Mouse (Mus musculus): ENCODE data around the gene Abhd17a.

The Abhd17a gene

DNA sequence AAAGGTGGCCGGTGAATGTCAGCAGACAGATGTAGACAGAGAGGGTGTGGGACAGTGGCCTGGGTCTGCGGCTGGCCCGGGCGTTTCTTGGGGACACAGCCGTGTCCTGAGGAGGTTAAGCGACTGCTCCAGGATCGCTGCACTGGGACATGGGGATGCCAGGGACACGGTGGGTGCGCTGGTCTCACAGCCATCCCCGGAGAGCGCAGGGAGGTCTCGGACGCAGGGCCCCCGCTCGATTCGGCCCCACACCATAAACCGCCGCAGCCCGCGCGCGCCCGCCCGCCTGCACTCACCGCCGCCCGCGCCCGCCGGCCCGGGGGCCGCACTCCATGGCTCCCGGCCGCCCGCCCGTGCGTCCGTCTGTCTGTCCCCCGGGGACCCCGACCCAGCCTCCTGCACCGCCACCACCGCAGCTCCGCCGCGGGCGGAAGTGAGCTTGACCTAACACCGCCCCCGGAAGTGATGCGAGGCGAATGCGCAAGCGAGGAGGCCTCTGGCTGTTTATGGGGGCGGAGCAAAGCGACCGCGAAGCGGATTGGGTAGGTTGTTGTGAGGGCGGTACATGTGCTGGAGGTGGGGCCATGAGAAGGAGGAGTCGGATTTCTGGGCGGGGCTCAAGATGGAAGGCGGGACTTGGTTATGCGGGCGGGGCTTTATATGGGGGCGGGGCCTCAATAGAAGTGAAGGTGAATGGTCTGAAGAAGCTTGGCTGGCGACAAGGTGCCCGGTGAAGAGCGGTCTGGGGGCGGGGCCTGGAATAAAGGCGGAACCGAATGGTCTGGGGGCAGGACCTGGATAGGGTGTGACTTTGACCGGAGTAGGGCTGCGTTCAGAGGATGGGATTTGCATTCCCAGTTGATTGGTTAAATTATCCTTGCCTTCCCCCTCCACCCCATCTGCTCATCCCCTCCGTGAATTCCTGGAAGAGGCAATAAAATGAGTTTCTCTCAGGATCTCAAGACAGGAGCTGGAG lies at the start of gene Abhd17a:
Gene Abhd17a, minus strand, starts transcription at position 463 of the 976 bp plus-strand sequence.
- DNase-seq (ENCODE audit: low spot score in 2 of 2), result peak; percentile 92 to 95

DNA sequence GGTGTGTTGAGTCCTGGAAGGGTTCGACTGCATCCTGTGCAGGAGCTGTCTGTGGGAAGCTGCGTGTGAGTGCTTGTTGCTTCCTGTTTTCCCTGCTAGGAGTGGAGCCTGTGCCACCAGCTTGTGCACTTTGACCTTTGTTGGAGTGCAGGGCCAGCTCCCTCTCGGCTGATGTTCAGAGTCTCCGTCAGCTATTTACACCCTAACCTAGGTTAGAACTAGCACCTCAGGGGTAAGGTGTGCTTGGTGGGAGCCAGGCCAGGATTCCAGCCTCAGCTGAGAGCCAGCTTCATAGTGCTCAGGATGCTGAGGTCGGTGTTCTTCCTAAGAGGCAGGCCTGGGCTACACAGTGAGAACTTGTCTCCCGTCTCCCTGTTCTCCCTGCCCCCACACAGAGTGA lies 45.2 kb upstream of the Abhd17a start:
- no peak for DNase-seq (ENCODE audit: low spot score in 2 of 2)

DNA sequence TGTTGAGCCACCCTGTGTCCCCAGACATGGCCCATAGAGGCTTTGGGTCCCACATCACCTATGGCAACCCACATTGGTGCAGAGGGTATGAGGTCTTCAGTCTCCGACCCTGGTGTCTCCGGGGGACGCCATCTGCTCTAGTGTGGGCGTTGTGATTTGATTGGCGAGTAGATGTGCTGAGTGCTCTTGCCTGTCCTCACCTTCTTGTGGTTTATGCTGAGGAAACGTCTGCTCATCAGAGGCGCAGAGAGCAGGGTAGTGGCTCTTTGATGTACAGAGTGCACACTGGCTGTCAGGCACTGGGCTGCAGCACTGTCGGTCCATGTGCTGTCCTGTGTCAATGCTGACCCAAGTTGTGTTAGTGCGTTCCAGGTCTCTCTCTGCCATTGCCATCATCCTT lies 38.8 kb upstream of the Abhd17a start:
- no peak for DNase-seq (ENCODE audit: low spot score in 2 of 2)

- DNase-seq (ENCODE audit: low spot score in 2 of 2), result no peak
These were observed 37.5 kb upstream of the Abhd17a start for GRCm38 (mm10) chr10:80627685-80628084.

DNA sequence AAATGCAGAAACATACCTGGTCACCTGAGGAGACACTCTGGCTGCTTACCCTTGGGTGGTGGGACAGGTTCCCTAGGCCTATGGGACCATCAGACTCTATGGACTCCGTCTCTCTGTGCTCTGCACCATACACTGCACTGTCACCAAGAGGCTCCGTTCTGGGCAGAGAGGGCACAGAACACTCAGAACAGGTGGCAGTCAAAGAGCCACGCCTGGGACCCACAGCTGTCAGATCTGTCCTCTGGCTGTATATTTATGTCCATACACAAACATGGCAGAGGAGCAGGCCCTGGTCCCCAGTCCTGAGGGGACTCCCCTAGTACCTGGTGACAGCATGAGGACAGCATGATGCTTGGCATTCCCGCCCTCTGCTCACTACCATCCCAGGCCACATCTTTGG lies 35.6 kb upstream of the Abhd17a start:
- no peak for DNase-seq (ENCODE audit: low spot score in 2 of 2)

GRCm38 (mm10) chr10:80623457-80624191 lies 33.5 kb upstream of the Abhd17a start:
- DNase-seq (ENCODE audit: low spot score in 2 of 2), result peak; percentile 32 to 55

GRCm38 (mm10) chr10:80622661-80623456 lies 32.7 kb upstream of the Abhd17a start, which contains the start of gene Csnk1g2:
Csnk1g2 (plus strand) TSS chr10:80622838.
- peak; percentile 27 to 34 for DNase-seq (ENCODE audit: low spot score in 2 of 2)

DNA sequence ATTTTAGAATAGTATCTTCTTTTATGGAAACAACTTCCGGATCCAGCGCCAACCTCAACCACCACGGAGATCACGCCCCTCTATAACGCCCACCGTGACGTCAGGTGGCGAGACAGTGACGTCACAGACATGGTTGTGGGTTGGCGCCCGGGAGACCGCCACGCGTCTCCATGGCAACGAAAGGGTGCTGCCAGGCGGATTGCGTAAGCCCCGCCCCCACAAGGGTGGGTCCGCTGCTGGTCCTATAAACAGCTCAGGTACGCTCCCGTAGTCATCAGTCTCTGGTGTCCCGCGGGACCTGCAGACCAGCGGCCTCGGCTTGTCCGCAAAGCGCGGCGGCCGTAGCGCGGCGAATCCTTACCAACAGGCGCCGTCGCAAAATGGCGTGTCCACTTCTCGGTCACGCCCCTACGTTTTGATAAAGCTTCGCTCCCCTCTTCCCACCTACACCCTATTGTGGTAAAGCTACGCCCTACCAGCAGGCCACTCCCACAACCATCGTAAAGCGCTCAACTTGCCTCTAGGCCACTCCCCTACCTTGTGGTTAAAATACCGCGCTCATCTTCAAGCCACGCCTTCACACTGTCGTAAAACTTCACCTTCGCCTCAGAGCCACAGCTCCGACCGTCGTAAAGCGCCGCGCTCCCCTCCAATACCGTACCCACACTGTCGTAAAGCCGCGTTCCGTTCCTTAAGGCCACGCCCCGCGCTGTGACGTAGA lies 32.0 kb upstream of the Abhd17a start:
- peak; percentile 98 to 99 for DNase-seq (ENCODE audit: low spot score in 2 of 2)

DNA sequence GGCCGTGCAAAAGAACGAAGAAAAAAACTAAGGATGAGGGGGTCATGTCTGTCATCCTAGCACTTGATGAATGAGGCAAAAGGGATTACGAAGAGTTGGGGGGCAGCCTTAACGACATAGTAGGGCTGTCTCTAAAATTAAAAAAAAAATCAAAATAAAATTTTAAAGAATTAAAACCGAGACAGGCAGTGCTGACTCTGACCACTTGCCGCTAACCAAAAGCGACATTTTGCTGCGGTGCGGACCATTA lies 31.5 kb upstream of the Abhd17a start:
- no peak for DNase-seq (ENCODE audit: low spot score in 2 of 2)

DNA sequence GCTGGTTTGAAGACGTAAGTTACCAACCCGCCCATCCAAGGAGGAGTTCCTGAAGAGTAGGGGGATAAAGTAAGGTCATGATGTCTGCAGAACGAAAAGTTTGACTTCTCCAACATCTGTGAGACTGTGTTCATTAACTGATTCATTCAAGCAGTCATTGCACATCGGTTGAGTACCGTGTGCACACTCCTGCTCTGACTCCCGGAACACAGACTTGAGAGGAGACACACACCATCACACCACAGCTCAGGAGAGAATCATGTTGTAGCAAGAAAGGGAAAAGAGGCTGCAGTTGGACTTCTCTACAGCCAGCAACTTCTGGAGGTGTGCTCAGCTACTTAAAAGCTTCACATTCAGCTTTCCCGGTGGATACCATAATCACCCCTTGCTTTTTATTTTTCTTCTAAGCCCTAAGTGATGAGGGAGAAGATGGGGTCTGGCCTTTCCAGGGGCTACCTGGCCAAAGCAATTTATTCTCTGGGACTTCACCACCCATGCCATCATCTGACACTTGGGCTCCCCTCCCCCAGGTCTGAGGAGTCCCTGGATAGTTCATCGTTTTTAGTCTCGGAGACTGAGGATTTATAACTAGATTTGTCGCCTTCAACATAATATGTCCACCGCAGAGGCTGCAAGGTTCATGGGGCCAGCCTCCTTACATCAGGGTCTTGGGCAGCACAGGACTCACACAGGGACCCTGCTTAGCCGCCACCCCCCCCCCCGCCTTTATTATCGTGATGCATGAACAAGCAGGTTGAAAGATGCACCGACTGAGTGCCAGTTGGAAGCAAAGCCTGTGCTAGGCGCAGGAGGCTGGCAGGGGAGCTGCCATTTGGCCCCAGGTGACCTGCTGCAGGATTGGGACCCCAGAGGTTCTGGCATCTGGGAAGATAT lies 30.9 kb upstream of the Abhd17a start:
- DNase-seq (ENCODE audit: low spot score in 2 of 2), result no peak

DNA sequence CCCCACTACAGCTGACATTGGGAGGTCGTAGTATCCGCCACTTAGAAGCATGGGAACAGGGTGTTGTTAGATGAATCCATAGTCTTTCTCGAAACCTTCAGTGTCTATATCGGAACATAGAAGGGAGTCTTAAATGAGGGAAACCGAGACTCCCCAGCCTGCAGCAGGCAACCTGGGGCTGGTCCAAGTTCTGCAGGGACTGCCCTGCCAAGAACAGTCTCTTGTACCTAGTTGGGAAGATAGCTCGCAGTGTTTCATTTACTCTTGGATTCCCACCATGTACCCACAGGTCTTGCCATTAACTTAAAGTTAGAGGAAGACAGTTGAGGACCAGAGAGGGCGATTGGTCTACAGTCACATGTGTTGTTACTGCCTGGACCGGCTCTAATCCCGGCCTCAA lies 30.2 kb upstream of the Abhd17a start:
- DNase-seq (ENCODE audit: low spot score in 2 of 2), result no peak

DNA sequence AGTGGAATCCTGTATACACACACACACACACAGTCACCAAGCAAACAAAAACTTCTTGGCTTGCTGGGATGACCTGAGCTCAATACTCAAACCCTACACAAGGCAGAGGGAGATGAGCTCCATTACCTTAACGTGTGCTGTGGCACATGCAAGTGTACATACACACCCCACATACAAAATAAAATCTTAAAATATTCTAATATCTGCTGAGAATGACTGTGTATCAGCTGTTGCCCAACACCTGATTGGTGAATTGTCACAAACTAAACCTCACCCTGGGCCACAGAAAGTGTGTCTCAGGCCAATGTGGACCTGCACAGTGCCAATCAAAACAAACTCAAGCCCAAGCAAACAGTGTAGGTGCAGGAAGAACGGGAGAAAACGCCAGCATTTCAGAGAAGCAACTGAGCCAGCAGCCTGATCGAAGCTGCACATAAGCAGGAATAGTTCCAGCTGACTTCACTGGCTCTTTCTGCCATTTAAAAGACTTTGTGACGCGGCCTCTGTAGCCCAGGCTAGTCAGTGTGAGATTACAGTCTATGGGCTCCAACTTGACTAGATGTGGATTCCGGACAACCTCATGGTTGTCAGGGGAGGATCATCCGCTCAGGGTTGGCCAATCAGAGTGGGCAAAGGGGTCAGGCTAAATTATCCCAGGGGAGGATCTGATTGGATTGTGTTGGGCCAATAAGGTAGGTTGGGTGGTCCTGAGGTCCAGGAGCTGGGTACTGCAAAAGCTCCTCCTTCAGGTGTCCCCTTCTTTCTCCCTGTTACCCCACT lies 29.5 kb upstream of the Abhd17a start:
- DNase-seq (ENCODE audit: low spot score in 2 of 2), result no peak

DNA sequence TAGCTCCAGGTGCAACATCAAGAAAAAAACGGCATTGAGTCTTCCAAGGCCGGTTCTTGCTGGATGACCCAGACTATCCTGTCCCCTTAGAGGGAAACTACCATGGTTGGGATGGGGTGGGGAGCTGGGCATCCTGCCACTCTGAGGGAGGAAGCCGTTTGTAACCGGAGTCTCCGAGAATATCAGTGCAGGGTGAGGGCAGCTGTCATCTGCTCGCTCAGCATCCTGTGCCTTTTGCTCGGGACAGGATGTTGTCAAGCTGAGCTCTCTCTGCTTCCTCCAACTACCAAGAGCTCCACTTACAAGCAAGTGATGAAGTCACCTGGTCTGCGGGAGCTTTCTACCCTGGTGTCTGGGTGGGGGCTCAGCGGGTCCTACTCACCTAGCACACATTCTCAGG lies 28.0 kb upstream of the Abhd17a start:
- DNase-seq (ENCODE audit: low spot score in 2 of 2), result no peak

DNA sequence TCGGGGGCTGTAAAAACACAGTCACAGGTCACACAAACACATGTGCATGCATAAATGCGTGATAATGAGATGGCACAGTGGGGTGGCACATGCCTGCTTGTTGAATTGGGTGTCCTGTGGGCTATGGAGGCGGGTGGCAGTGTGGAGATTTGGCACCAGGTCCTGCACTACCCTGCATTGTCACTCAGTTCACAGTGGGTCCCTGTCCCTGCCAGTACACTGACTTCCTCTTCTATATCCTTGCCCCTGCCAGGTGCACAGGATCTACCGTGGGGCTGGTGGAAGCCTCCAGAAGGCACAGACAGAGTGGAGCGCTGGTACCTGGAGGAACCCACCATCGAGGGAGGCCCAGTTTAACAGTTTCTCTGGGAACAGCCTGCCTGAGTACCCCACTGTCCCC lies 24.2 kb upstream of the Abhd17a start:
- no peak for DNase-seq (ENCODE audit: low spot score in 2 of 2)

GRCm38 (mm10) chr10:80613821-80614220 lies 23.7 kb upstream of the Abhd17a start:
- no peak for DNase-seq (ENCODE audit: low spot score in 2 of 2)

- DNase-seq (ENCODE audit: low spot score in 2 of 2), result no peak
These were observed 21.8 kb upstream of the Abhd17a start for GRCm38 (mm10) chr10:80611905-80612304.

DNA sequence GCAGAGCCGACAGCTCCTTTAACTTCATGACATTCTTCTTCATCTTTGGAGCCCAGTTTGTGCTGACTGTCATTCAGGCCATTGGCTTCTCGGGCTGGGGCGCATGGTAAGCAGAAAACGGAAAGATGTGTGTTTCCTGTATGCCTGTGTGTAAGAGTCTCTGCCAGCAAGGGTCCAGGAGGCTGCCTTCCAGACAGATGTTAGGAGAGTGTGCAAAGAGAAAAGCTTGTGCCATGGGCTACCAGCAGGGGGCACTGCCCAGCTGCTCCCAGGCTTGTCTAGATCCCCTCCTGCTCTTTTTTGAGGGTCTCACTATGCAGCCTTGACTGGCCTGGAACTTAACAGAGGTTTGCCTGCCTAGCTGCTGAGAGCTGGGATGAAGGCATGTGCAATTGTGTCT lies 20.9 kb upstream of the Abhd17a start:
- no peak for DNase-seq (ENCODE audit: low spot score in 2 of 2)

DNA sequence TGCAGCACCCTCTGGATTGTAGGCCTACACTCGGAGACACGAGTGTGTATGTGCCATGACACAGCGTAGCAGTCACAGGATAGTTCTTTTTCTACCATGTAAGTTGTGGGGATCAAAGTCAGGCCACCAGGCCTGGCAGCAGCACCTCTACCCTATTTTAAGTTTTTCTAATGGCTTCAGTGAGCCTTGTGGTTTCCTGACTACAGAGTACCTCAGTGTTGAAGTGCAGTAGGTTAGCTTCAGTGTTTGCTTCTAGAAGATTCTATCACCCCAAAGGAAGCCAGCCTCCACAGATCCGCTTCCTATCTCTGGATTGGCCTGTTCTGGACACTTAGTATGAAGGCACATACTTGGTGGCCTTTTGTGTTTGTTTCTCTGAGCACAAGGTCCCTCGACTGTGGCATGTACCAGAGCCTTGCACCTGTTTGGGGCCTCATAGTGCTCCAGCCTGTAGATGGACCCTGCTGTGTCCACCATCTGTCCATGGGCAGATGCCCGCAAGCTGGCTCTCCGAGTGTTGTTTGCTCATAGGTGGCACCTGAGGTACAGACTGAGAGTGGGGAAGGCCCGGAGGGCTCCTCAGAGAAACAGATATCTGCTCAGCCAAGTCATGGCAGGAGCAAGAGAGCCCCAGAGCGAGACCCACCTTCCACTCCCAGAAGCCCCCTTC lies 20.1 kb upstream of the Abhd17a start:
- no peak for DNase-seq (ENCODE audit: low spot score in 2 of 2)

DNA sequence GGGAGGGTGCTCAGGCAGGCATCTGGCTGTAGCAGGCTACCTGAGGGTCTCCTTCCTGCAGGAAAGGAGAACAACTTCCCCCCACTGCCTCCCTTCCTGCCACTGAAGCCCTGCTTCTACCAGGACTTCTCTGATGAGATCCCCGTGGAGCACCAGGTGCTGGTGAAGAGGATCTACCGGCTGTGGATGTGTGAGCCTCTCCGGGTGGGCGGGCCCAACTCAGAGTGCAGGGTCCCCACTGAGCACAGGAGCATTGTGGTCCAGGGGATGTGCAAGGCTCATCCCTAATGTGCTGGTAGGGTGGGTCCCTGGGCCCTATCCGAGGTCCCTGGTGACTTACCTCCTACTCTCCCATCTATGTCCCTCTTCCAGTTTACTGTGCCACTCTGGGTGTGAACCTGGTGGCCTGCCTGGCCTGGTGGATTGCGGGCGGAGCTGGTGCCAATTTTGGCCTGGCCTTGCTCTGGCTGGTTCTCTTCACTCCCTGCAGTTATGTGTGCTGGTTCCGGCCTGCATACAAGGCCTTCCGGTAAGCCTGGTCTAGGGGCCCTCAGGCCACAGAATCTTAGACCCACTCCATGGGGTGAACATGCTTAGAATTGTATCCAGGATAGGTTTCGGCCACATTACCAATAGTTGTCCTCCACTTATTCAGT lies 19.3 kb upstream of the Abhd17a start:
- DNase-seq (ENCODE audit: low spot score in 2 of 2), result no peak

Data from urinary bladder, postnatal 36 days (tissue).